Mouse (Mus musculus): Measurements from ENCODE around the gene Btg2. TPM values are rescaled to one million over a fixed set of nuclear protein-coding genes. Genes with fewer than 3 reads are reported as not detected.

Btg2 gene
- polyA plus RNA-seq, 1 experiment: 10.2 TPM

- TF ChIP-seq MYOG (IDR thresholded peaks at IDR 0.05; ENCODE audit: control insufficient read depth, extremely low read depth, insufficient read length) (no peak), CTCF (IDR thresholded peaks at IDR 0.05; ENCODE audit: control insufficient read depth, insufficient read depth, insufficient read length) (no peak), MAX (IDR thresholded peaks at IDR 0.05) (no peak), CEBPB (IDR thresholded peaks at IDR 0.05; ENCODE audit: low read depth) (no peak), MYOD1 (IDR thresholded peaks at IDR 0.05; ENCODE audit: control insufficient read depth, insufficient read length, low read depth) (no peak), USF1 (IDR thresholded peaks at IDR 0.05; ENCODE audit: low read depth) (no peak), FOSL1 (IDR thresholded peaks at IDR 0.05; ENCODE audit: insufficient read depth, low read length, poor library complexity, severe bottlenecking) (no peak)
- no peak overlapping the region for H3ac ChIP-seq (ENCODE audit: control insufficient read depth, insufficient read length, low read depth)
- H3K36me3 ChIP-seq (ENCODE audit: control insufficient read depth, insufficient read depth): peaks cover 19% of the 10 kb centered on the region
- no peak overlapping the region for H3K4me3 ChIP-seq (ENCODE audit: insufficient read depth, poor library complexity, severe bottlenecking)
- peaks cover 25% of the 10 kb centered on the region for H3K79me2 ChIP-seq (ENCODE audit: control insufficient read depth, insufficient read depth)
- no peaks in the 10 kb centered on the region for H3K27me3 ChIP-seq (ENCODE audit: control insufficient read depth, insufficient read depth, insufficient read length)
- H3K79me3 ChIP-seq (ENCODE audit: low read depth): peaks cover 3% of the 10 kb centered on the region
Measured at GRCm38 (mm10) chr1:134074606-134075005, 4.3 kb downstream of the Btg2 start.

GRCm38 (mm10) chr1:134074184-134074583 is 4.7 kb downstream of the Btg2 start:
- H3K36me3 ChIP-seq (ENCODE audit: control insufficient read depth, insufficient read depth): peaks cover 19% of the 10 kb centered on the region
- H3K27me3 ChIP-seq (ENCODE audit: control insufficient read depth, insufficient read depth, insufficient read length): no peaks in the 10 kb centered on the region
- H3K79me2 ChIP-seq (ENCODE audit: control insufficient read depth, insufficient read depth): peaks cover 25% of the 10 kb centered on the region
- H3ac ChIP-seq (ENCODE audit: control insufficient read depth, insufficient read length, low read depth): no peak overlapping the region
- no peak for TF ChIP-seq CTCF (IDR thresholded peaks at IDR 0.05; ENCODE audit: control insufficient read depth, insufficient read depth, insufficient read length)
- no peak for TF ChIP-seq MYOD1 (IDR thresholded peaks at IDR 0.05; ENCODE audit: control insufficient read depth, insufficient read length, low read depth)
- no peak for TF ChIP-seq MAX (IDR thresholded peaks at IDR 0.05)
- no peak for TF ChIP-seq FOSL1 (IDR thresholded peaks at IDR 0.05; ENCODE audit: insufficient read depth, low read length, poor library complexity, severe bottlenecking)
- TF ChIP-seq MYOG (IDR thresholded peaks at IDR 0.05; ENCODE audit: control insufficient read depth, extremely low read depth, insufficient read length): no peak
- TF ChIP-seq USF1 (IDR thresholded peaks at IDR 0.05; ENCODE audit: low read depth): no peak
- TF ChIP-seq CEBPB (IDR thresholded peaks at IDR 0.05; ENCODE audit: low read depth): no peak
- H3K4me3 ChIP-seq (ENCODE audit: insufficient read depth, poor library complexity, severe bottlenecking): no peak overlapping the region
- peaks cover 3% of the 10 kb centered on the region for H3K79me3 ChIP-seq (ENCODE audit: low read depth)

GRCm38 (mm10) chr1:134073658-134074057 is 5.3 kb downstream of the Btg2 start:
- no peak overlapping the region for H3K4me3 ChIP-seq (ENCODE audit: insufficient read depth, poor library complexity, severe bottlenecking)
- H3ac ChIP-seq (ENCODE audit: control insufficient read depth, insufficient read length, low read depth): no peak overlapping the region
- no peaks in the 10 kb centered on the region for H3K27me3 ChIP-seq (ENCODE audit: control insufficient read depth, insufficient read depth, insufficient read length)
- peaks cover 3% of the 10 kb centered on the region for H3K79me3 ChIP-seq (ENCODE audit: low read depth)
- peaks cover 19% of the 10 kb centered on the region for H3K36me3 ChIP-seq (ENCODE audit: control insufficient read depth, insufficient read depth)
- H3K79me2 ChIP-seq (ENCODE audit: control insufficient read depth, insufficient read depth): peaks cover 24% of the 10 kb centered on the region
- TF ChIP-seq MAX (IDR thresholded peaks at IDR 0.05) (no peak), MYOD1 (IDR thresholded peaks at IDR 0.05; ENCODE audit: control insufficient read depth, insufficient read length, low read depth) (no peak), CTCF (IDR thresholded peaks at IDR 0.05; ENCODE audit: control insufficient read depth, insufficient read depth, insufficient read length) (no peak), FOSL1 (IDR thresholded peaks at IDR 0.05; ENCODE audit: insufficient read depth, low read length, poor library complexity, severe bottlenecking) (no peak), USF1 (IDR thresholded peaks at IDR 0.05; ENCODE audit: low read depth) (no peak), MYOG (IDR thresholded peaks at IDR 0.05; ENCODE audit: control insufficient read depth, extremely low read depth, insufficient read length) (no peak), CEBPB (IDR thresholded peaks at IDR 0.05; ENCODE audit: low read depth) (no peak)

GRCm38 (mm10) chr1:134073061-134073564 is 5.8 kb downstream of the Btg2 start:
- peaks cover 3% of the 10 kb centered on the region for H3K79me3 ChIP-seq (ENCODE audit: low read depth)
- H3K36me3 ChIP-seq (ENCODE audit: control insufficient read depth, insufficient read depth): peaks cover 19% of the 10 kb centered on the region
- H3K4me3 ChIP-seq (ENCODE audit: insufficient read depth, poor library complexity, severe bottlenecking): no peak overlapping the region
- H3ac ChIP-seq (ENCODE audit: control insufficient read depth, insufficient read length, low read depth): no peak overlapping the region
- H3K27me3 ChIP-seq (ENCODE audit: control insufficient read depth, insufficient read depth, insufficient read length): no peaks in the 10 kb centered on the region
- TF ChIP-seq FOSL1 (IDR thresholded peaks at IDR 0.05; ENCODE audit: insufficient read depth, low read length, poor library complexity, severe bottlenecking) (no peak), CTCF (IDR thresholded peaks at IDR 0.05; ENCODE audit: control insufficient read depth, insufficient read depth, insufficient read length) (no peak), MYOD1 (IDR thresholded peaks at IDR 0.05; ENCODE audit: control insufficient read depth, insufficient read length, low read depth) (no peak), USF1 (IDR thresholded peaks at IDR 0.05; ENCODE audit: low read depth) (no peak), MYOG (IDR thresholded peaks at IDR 0.05; ENCODE audit: control insufficient read depth, extremely low read depth, insufficient read length) (no peak), MAX (IDR thresholded peaks at IDR 0.05) (no peak), CEBPB (IDR thresholded peaks at IDR 0.05; ENCODE audit: low read depth) (no peak)
- peaks cover 18% of the 10 kb centered on the region for H3K79me2 ChIP-seq (ENCODE audit: control insufficient read depth, insufficient read depth)

GRCm38 (mm10) chr1:134071411-134072018 is 7.4 kb downstream of the Btg2 start:
- Histone ChIP-seq H3K27me3 (ENCODE audit: control insufficient read depth, insufficient read depth, insufficient read length) (no peaks in the 10 kb centered on the region), H3K79me3 (ENCODE audit: low read depth) (no peaks in the 10 kb centered on the region), H3ac (ENCODE audit: control insufficient read depth, insufficient read length, low read depth) (no peak overlapping the region), H3K36me3 (ENCODE audit: control insufficient read depth, insufficient read depth) (peaks cover 17% of the 10 kb centered on the region), H3K79me2 (ENCODE audit: control insufficient read depth, insufficient read depth) (peaks cover 8% of the 10 kb centered on the region), H3K4me3 (ENCODE audit: insufficient read depth, poor library complexity, severe bottlenecking) (no peak overlapping the region)
- TF ChIP-seq MYOD1 (IDR thresholded peaks at IDR 0.05; ENCODE audit: control insufficient read depth, insufficient read length, low read depth): peak; percentile 94
- no peak for TF ChIP-seq FOSL1 (IDR thresholded peaks at IDR 0.05; ENCODE audit: insufficient read depth, low read length, poor library complexity, severe bottlenecking)
- no peak for TF ChIP-seq USF1 (IDR thresholded peaks at IDR 0.05; ENCODE audit: low read depth)
